Mouse (Mus musculus): ENCODE data around the gene Gm43191.
"Not testable (repeated sequence)": the region's sequence is repeated elsewhere in the genome, so short reads cannot be mapped to it uniquely, and the experiment has no call there.

Gm43191 gene

DNA sequence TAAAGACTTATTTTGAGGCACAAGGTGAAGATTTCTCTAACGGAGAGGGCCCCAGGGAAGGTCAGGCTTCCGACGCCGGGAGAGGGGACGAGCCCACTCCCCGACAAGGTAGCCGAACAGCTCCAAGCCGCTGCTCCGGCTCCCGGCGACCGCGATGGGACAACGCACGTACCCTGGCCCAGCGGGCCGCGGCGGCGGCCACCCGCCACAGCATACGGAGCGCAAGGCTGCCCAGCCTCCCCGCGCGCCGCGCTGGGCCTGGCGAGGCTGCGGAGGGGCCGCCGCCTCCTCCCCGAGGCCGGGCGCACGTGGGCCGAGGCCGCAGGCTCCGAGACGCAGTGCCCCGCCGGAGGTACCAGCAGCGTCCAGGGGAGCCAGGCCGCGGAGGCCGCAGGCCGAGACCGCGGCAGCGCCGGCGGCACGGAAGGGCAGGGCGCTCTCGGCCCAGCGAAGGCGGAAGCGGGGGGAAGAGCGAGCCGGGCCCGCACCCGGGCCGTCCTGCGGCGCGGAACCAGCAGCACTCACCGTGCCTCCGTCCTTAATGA lies 19.1 kb downstream of the Gm43191 start:
- peak; percentile 81 for DNase-seq (ENCODE audit: low spot score)

DNA sequence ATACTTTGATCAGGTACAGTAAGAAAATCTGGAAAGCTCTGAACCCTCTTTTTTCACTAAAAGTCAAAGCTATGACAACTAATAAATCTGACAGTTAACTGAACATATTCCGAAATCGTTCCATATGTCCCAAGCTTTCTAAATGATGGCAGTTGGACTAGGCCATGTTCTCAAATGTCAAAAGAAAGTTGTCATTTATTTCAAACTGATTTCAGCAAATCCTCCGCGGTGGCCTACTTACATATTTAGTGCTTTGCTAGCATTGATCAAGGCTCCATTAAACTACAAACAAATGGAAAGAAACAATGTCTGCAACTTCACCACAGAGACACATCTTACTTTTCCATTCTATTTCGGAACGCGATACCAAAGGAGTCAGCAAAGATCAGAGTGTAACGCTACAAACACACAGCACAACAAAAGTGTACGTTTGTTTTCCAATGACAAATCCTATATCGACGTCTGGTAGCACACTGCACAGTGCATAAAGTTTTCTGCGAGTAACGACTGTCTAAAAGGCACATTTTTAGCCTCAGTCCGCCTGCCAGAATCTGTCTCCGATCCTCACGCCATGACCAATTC lies 19.7 kb downstream of the Gm43191 start:
- no peak for DNase-seq (ENCODE audit: low spot score)

DNA sequence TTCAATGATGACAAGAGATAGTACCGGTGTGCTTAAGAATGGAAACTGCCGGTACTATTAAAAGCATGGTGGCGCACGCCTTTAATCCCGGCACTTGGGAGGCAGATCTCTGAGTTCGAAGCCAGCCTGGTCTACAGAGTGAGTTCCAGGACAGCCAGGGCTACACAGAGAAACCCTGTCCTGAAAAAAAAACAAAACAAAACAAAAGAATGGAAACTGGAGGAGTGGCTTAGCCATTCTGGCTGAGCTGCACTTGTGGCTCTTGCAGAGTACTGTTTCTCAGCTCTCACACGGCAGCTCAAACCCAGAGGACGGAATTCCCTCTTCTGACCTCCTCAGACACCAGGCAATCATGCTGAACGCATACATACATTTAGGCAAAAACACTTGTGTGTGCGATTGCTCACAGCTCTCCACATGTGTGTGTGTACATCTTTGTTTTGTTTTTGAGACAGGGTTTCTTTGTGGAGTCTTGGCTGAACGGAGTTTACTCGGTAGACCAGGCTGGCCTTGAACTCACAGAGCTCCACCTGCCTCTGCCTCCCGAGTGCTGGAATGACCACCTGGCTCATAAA lies 21.1 kb downstream of the Gm43191 start:
- DNase-seq (ENCODE audit: low spot score), result no peak

- DNase-seq (ENCODE audit: low spot score), result no peak
Observed at GRCm38 (mm10) chr3:116658928-116659565, 22.0 kb downstream of the Gm43191 start.

DNA sequence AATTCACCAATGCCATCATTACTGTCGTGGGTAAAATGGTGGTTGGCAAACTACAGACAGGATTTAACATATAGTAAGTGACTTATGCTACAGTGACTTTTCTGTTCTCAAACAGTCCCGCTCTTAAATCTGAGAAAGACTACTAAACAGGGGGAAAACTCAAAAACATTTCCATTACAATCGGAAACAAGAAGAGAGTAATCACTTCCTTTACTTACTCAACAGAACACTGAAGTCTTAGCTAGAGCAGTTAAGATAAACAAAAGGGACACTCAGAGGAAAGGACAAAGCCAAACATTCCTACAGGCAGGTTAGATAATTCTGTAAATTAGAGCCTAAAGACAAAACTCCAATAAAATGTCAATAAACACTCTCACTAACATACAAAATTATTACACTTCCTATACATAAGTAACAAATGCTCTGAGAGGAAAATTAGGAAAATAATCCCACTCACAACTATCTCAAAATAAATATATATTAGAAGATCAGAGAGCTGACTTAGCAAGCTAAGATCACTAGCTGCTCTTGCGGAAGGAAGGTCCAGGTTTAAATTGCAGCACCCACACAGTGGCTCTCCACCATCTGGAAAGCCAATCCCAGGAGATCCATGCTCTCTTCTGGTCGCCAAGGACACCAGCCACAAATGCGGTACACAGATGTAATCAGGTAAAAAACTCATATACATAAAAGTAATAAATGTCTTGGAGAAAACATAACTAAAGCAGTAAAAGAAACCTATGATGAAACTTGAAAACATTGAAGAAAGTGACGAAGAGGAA lies 24.7 kb downstream of the Gm43191 start:
- DNase-seq (ENCODE audit: low spot score), result no peak

- DNase-seq (ENCODE audit: low spot score), result not testable (repeated sequence)
Observed at GRCm38 (mm10) chr3:116654051-116654450, 27.0 kb downstream of the Gm43191 start.

GRCm38 (mm10) chr3:116653278-116653945 lies 27.6 kb downstream of the Gm43191 start:
- no peak for DNase-seq (ENCODE audit: low spot score)

GRCm38 (mm10) chr3:116652033-116652446 lies 29.0 kb downstream of the Gm43191 start:
- DNase-seq (ENCODE audit: low spot score), result no peak

DNA sequence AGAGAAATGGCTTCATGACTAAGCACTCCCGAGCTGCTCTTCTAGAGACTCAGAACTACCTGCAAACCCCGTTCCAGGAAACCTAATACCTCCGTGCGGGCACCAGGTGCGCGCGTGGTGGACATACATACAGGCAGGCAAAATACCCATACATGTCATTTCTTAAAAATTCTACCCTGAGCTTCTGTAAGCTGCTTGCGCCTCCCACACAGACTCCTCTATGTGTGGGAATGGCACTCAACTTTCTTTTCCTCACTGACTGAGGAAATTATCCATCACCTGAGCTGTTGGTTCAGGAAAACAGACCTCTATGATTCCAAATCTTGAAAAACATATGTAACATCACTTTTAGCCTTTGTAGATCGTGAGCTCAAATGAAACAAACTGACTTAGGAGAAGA lies 30.4 kb downstream of the Gm43191 start:
- no peak for DNase-seq (ENCODE audit: low spot score)

GRCm38 (mm10) chr3:116648805-116649204 lies 32.3 kb downstream of the Gm43191 start:
- DNase-seq (ENCODE audit: low spot score), result no peak

DNA sequence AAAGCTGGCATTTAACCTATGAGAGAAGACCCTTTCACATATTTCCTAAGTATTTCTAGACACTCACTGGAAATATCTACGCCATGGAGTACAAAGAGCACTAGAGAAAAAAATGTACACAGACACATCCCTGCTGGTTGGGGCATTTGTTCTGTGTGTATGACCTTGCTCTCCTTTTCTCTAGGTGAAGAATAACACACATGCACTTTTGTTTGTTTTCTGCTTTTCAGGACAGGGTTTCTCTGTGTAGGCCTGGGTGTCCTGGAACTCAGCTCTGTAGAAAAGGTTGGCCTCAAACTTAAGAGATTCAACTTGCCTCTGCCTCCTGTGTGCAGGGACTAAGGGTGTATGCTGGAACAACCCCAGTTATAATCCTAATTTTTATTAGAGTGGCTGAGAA lies 34.7 kb downstream of the Gm43191 start:
- no peak for DNase-seq (ENCODE audit: low spot score)

DNA sequence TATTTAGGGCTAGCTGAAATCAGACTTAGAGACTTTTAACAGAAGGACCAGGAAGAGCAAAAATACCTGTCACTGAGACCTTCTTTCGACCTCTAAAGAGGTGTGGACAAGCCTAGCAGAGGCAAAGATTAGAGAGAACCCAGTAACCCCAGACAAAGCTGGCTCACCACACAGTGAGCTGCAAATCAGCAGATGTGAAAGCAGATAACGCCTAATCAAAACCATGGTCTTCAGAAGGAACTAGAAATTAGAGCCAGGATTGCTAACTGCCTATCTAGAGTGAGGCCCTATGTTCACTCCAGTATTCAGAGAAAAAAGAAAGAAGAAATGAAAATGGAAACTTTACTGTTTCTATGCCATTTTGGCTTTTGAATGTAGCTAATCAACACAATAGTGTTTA lies 38.7 kb downstream of the Gm43191 start:
- DNase-seq (ENCODE audit: low spot score), result no peak

DNA sequence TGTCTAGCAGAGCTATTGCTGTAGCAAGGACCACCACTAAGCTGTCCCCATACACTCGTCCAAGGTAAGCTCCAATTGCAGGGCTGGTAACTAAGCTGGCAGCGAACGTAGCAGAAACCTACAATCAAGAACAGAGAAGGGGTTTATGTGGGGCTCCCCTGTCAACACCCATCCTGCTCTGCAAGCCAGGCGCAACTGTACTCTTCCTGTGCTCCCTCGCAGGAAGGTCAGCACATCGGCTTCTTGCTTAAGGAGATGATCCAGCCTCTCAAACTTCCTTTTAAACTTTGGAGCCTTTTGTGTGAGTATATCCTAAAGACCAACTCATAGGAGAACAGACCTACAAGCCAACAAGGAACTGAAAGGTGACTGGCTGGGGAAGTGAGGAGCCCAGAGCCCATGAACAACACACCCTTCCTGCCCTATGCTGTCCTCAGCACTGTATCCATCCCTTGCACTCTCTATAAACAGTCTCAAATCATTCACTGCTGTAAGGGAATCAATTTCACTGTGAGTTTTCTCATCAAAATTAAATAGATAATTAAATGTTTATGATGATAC lies 39.2 kb downstream of the Gm43191 start:
- no peak for DNase-seq (ENCODE audit: low spot score)

DNA sequence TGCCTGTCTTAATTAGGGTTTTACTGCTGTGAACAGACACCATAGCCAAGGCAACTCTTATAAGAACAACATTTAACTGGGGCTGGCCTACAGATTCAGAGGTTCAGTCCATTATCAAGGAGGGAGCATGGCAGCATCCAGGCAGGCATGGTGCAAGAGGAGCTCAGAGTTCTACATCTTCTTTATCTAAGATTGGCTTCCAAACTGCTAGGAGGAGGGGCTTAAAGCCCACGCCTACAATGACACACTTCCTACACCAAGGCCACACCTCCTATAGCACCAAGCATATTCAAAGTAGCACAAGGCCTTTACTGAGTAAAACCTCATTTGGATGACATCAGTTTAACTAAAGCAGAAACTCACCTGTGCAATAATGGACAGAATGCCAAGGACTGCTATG lies 41.0 kb downstream of the Gm43191 start:
- DNase-seq (ENCODE audit: low spot score), result no peak

DNA sequence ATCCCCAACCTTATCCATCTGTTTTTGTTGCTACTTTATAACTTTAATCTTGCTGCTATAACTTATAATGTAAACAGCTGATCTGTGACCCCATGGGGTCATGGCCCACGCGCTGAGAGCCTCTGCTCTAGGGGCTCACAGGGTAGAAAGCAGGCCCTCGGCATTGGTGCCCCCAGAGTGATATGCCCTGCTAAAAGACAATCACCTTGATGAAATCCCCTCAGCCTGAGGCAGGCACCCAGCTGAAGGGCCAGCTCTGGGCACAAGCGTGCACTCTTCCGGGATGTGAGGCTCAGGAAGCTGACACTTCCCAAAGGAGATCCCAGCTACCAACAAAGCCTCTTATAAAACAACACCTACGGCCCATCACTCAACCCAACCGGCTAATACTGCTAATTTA lies 42.5 kb downstream of the Gm43191 start:
- no peak for DNase-seq (ENCODE audit: low spot score)

- no peak for DNase-seq (ENCODE audit: low spot score)
Observed at GRCm38 (mm10) chr3:116637693-116638476, 43.2 kb downstream of the Gm43191 start.

DNA sequence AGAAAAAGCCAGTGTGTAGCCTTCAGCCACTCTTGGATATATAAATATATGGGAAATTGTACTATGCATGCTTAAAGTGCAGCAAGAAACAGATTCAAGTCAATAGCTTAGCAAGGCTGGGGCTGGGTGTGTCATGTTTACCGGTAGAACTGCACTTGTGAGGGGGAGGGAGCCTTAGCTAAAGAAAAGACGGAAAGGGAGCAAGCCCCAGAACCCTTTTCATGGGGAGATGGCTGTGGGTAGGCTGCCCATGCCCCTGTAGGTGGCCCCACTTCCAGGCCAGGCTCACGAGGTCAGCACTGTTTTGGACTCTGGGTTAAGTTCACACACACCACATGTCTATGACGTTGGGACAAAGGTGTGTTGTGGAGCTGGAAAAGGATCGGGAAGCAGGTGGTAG lies 45.3 kb downstream of the Gm43191 start:
- DNase-seq (ENCODE audit: low spot score), result no peak

- no peak for DNase-seq (ENCODE audit: low spot score)
Observed at GRCm38 (mm10) chr3:116634853-116635252, 46.2 kb downstream of the Gm43191 start.

DNA sequence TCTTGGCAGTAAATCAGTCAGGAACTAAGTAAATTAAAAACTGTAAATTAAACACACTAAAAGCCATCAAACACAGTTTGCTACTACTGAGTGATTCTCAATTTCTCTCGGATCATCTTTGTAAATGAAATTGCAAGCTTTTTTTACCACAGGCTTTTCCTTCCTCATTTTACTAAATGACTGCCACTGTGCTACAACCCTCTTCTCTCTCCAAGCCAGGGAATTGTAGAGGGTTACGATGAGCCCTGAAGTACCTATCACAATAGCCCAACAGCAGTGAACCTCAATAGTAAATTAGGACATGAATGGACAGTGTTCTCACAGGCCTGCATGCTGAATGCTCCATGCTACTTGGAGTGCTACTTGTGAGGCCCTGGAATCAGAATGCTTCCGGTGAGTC lies 47.0 kb downstream of the Gm43191 start:
- DNase-seq (ENCODE audit: low spot score), result no peak

GRCm38 (mm10) chr3:116632971-116633370 lies 48.1 kb downstream of the Gm43191 start:
- DNase-seq (ENCODE audit: low spot score), result no peak

- no peak for DNase-seq (ENCODE audit: low spot score)
Observed at GRCm38 (mm10) chr3:116631459-116631858, 49.6 kb downstream of the Gm43191 start.
